Mouse (Mus musculus) heart, postnatal 10 days (tissue): ENCODE measurements at regions not wholly inside any gene's neighbourhood (a gene's known extent, or its start where the extent isn't known, plus 50 kb on each side); places are given as distances from the start of the nearest gene placed in this dataset.

Experiments
- DNase-seq, 2 experiments: peaks; one replicate each; pipeline ENCODE4 v3.0.0; 2021
- intact Hi-C: fragments of 180-260 bp; cut with DNase I; formaldehyde crosslinking; loops from one replicate; pipeline ENCODE4 v1.15.1; 2025

- DNase-seq: no peak
- intact Hi-C loops: no loop called here
Observed at GRCm38 (mm10) chr8:41869681-41870356, 452.9 kb upstream of the Frg1 start.

GRCm38 (mm10) chr8:41860918-41861317 is 444.0 kb upstream of the Frg1 start:
- intact Hi-C loops: no loop called here
- no peak for DNase-seq

- intact Hi-C loops: no loop called here
- DNase-seq: no peak
Observed at GRCm38 (mm10) chr8:41831713-41832112, 414.8 kb upstream of the Frg1 start.

- DNase-seq: peak in 1 of 2 experiments; percentile 7
- intact Hi-C loops: no loop called here
Observed at GRCm38 (mm10) chr8:41830407-41830806, 413.5 kb upstream of the Frg1 start.

GRCm38 (mm10) chr8:41824928-41825327 is 408.1 kb upstream of the Frg1 start:
- peak; percentile 48 to 73 for DNase-seq
- intact Hi-C loops: loop anchor here (2.0 to 10.0 kb wide), 2 partner anchors 250 to 396 kb away; no protein-coding TSS in a partner anchor

- intact Hi-C loops: loop anchor here (10.0 kb wide), 1 partner anchor 248 kb away; no protein-coding TSS in a partner anchor
Observed at GRCm38 (mm10) chr8:41823041-41823440, 406.2 kb upstream of the Frg1 start.

GRCm38 (mm10) chr8:41821676-41822075 is 404.8 kb upstream of the Frg1 start:
- intact Hi-C loops: loop anchor here (10.0 kb wide), 1 partner anchor 247 kb away; no protein-coding TSS in a partner anchor

More at GRCm38 (mm10) chr8:41823041-41823440, 406.2 kb upstream of the Frg1 start:
- DNase-seq: no peak

GRCm38 (mm10) chr8:41820605-41821395 is 403.9 kb upstream of the Frg1 start:
- DNase-seq: no peak
- intact Hi-C loops: loop anchor here (10.0 kb wide), 1 partner anchor 246 kb away; no protein-coding TSS in a partner anchor

More at GRCm38 (mm10) chr8:41821676-41822075, 404.8 kb upstream of the Frg1 start:
- no peak for DNase-seq

GRCm38 (mm10) chr8:41818577-41818976 is 401.7 kb upstream of the Frg1 start:
- intact Hi-C loops: no loop called here
- DNase-seq: no peak

GRCm38 (mm10) chr8:41818079-41818478 is 401.2 kb upstream of the Frg1 start:
- intact Hi-C loops: no loop called here
- no peak for DNase-seq

- DNase-seq: no peak
- intact Hi-C loops: no loop called here
Observed at GRCm38 (mm10) chr8:41815272-41815671, 398.4 kb upstream of the Frg1 start.

- intact Hi-C loops: no loop called here
- DNase-seq: no peak
Observed at GRCm38 (mm10) chr8:41795625-41796024, 378.8 kb upstream of the Frg1 start.

GRCm38 (mm10) chr8:41786952-41787861 is 370.3 kb upstream of the Frg1 start:
- intact Hi-C loops: no loop called here
- DNase-seq: no peak

- intact Hi-C loops: no loop called here
- DNase-seq: no peak
Observed at GRCm38 (mm10) chr8:41785977-41786376, 369.1 kb upstream of the Frg1 start.

- intact Hi-C loops: no loop called here
- DNase-seq: peak in 1 of 2 experiments; percentile 6
Observed at GRCm38 (mm10) chr8:41782837-41783236, 366.0 kb upstream of the Frg1 start.

GRCm38 (mm10) chr8:41779459-41779858 is 362.6 kb upstream of the Frg1 start:
- DNase-seq: no peak
- intact Hi-C loops: no loop called here

- intact Hi-C loops: no loop called here
Observed at GRCm38 (mm10) chr8:41771729-41772128, 354.9 kb upstream of the Frg1 start.

GRCm38 (mm10) chr8:41753481-41753880 is 336.6 kb upstream of the Frg1 start:
- DNase-seq: no peak
- intact Hi-C loops: no loop called here

More at GRCm38 (mm10) chr8:41771729-41772128, 354.9 kb upstream of the Frg1 start:
- no peak for DNase-seq

- DNase-seq: no peak
- intact Hi-C loops: no loop called here
Observed at GRCm38 (mm10) chr8:41752641-41753040, 335.8 kb upstream of the Frg1 start.

- intact Hi-C loops: no loop called here
- no peak for DNase-seq
Observed at GRCm38 (mm10) chr8:41747024-41747423, 330.1 kb upstream of the Frg1 start.
